Mouse (Mus musculus): ENCODE data around the gene Pum2. TPM values are rescaled to one million over a fixed set of nuclear protein-coding genes. Genes with fewer than 3 reads are reported as not detected.
"Not testable (repeated sequence)": the region's sequence is repeated elsewhere in the genome, so short reads cannot be mapped to it uniquely, and the experiment has no call there.

The Pum2 gene
- polyA plus RNA-seq (2012; rRNA removed): 48.9 and 59.1 TPM in 2 replicates

DNA sequence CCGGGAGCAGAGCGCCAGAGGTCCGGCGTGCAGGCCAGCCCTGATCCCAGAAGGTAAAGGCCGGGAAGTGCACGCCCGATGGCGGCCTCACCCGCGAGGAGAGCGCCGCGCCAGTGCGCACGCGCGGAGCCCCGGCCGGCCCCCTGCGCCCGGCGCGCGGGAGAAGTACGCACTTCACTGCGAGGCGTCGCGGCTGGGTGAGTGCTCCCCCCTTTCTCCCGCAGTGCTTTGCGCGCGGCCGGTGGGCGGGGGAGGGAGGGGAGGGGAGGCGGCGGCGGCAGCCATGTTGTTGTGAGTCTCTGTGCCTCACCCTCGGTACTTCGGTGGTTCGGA is at the start of gene Pum2:
TSS of gene Pum2 (plus strand) at position 161 of the 333 bp plus-strand sequence.
- peak; percentile 89 for DNase-seq
- Histone ChIP-seq H3K4me3 (replicated peaks; ENCODE audit: extremely low read depth, low read depth, low read length) (peak within 1 kb of the TSS; percentile 85), H3K4me1 (ENCODE audit: control insufficient read depth, insufficient read depth, low read length) (peaks cover 11% of the 10 kb centered on the region)
- under 1% methylated on average over 28 of the region's 41 CpGs for WGBS
- TF ChIP-seq POLR2A (IDR thresholded peaks at IDR 0.05; ENCODE audit: borderline replicate concordance, extremely low read depth, low read depth, low read length) (peak; percentile 87; the same call in 1 of the 2 replicates), CTCF (IDR thresholded peaks at IDR 0.05; ENCODE audit: insufficient read depth, low read length) (no peak)

DNA sequence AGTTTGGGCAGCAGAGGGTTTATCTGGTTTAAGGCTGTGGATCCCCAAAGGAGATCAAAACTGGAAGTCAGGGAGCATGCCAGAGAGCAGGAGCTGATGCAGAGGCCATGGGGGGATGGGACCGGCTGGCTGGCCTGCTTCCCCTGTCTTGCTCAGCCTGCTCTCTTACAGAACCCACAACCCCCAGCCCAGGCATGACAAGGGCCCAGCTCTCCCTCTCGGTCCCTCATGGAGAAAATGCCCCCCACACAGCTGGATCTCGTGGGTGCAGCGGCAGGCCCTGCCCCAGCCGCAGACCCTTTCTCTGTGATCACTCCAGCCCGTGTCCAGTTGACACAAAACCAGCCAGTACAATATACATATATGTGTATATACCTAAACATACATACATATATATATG is 44.4 kb upstream of the Pum2 start:
- no peaks in the 10 kb centered on the region for H3K4me1 ChIP-seq (ENCODE audit: control insufficient read depth, insufficient read depth, low read length)
- 95% methylated on average over 6 of the region's 6 CpGs for WGBS
- H3K4me3 ChIP-seq (replicated peaks; ENCODE audit: extremely low read depth, low read depth, low read length): no peak overlapping the region
- DNase-seq: no peak
- TF ChIP-seq CTCF (IDR thresholded peaks at IDR 0.05; ENCODE audit: insufficient read depth, low read length): no peak
- no peak for TF ChIP-seq POLR2A (IDR thresholded peaks at IDR 0.05; ENCODE audit: borderline replicate concordance, extremely low read depth, low read depth, low read length)

DNA sequence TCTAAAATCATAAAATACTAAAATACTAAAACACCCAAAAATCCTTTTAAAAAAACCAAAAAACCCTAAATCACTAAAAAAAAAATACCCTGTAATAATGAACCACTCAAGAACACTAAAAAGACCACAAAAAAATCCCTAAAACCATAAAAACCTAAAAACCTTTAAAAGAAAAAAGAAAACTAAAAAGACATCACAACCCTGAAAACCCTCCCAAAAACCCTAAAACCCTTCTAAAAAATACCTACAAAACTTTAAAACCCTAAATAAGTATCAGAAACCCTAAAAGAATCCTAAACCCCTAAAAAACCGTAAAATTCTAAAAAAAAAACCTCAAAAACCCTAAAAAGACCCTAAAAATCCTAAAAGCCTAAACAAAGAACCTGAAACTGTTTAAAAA is 42.2 kb upstream of the Pum2 start:
- no peak for TF ChIP-seq CTCF (IDR thresholded peaks at IDR 0.05; ENCODE audit: insufficient read depth, low read length)
- WGBS: 94% methylated on average over 1 of the region's 1 CpGs
- DNase-seq: no peak
- H3K4me1 ChIP-seq (ENCODE audit: control insufficient read depth, insufficient read depth, low read length): no peaks in the 10 kb centered on the region
- no peak overlapping the region for H3K4me3 ChIP-seq (replicated peaks; ENCODE audit: extremely low read depth, low read depth, low read length)

DNA sequence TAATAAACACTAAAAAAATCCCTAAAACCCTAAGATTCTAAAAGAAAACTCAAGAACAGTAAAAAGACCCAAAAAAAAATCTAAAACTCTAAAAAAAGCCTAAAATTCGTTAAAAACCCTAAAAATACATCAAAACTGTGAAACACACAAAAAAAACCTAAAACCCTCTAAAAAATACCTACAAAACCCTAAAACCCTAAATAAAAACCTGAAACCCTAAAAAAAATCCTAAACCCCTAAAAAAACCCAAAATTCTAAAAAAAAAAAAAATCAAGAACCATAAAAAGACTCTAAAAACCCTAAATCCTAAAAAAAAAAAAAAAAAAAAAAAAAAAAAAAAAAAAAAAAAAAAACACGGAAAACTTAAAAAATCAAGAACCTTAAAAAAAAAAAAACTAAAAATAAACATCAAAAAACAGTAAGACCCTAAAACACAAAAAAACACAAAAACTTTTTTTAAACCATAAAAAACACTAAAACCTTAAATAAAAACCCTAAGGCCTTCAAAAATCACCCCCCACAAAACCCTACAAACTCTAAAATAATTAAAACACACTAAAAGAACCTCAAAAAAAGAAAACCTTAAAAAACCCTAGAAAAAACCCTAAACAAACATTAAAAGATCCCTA is 41.1 kb upstream of the Pum2 start:
- WGBS: 91% methylated on average over 2 of the region's 2 CpGs
- Histone ChIP-seq H3K4me1 (ENCODE audit: control insufficient read depth, insufficient read depth, low read length) (no peaks in the 10 kb centered on the region), H3K4me3 (replicated peaks; ENCODE audit: extremely low read depth, low read depth, low read length) (no peak overlapping the region)
- no peak for DNase-seq
- TF ChIP-seq POLR2A (IDR thresholded peaks at IDR 0.05; ENCODE audit: borderline replicate concordance, extremely low read depth, low read depth, low read length) (no peak), CTCF (IDR thresholded peaks at IDR 0.05; ENCODE audit: insufficient read depth, low read length) (no peak)

DNA sequence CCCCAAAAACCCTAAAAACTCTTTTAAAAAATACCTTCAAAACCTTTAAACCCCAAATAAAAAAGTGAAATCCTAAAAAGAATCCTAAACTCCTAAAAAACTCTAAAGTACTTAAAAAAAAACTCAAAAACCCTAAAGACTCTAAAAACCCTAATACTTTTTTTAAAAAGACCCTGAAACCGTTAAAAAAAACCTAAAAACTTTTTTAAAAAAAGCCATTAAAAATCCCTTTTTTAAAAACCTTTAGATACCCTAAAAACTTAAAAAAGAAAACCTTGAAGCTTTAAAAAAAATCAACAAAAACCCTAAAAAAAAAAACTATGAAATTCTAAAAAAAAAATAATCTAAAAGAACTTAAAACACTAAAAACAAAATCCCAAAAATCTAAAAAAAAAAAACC is 39.6 kb upstream of the Pum2 start:
- Histone ChIP-seq H3K4me3 (replicated peaks; ENCODE audit: extremely low read depth, low read depth, low read length) (no peak overlapping the region), H3K4me1 (ENCODE audit: control insufficient read depth, insufficient read depth, low read length) (no peaks in the 10 kb centered on the region)
- DNase-seq: no peak
- TF ChIP-seq CTCF (IDR thresholded peaks at IDR 0.05; ENCODE audit: insufficient read depth, low read length) (no peak), POLR2A (IDR thresholded peaks at IDR 0.05; ENCODE audit: borderline replicate concordance, extremely low read depth, low read depth, low read length) (no peak)
- WGBS: 95% methylated on average over 1 of the region's 1 CpGs

DNA sequence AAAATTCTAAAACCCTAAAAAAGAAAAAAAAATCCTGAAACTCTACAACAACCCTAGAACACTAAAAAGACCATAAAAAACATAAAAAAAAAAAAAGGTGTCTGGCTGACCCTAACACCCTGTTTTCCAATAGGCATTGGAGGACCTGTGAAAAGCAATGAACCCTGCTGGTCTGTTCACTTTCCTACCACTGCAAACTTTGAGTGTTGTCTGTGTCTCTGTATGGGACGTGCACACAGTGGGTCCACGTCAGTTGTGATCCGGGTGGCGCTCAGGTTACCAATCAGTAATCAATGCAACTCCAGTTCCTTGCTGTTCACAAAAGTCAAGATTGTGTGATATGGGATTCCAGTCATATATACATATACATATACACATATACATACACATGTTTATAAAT is 38.4 kb upstream of the Pum2 start:
- TF ChIP-seq CTCF (IDR thresholded peaks at IDR 0.05; ENCODE audit: insufficient read depth, low read length): no peak
- TF ChIP-seq POLR2A (IDR thresholded peaks at IDR 0.05; ENCODE audit: borderline replicate concordance, extremely low read depth, low read depth, low read length): no peak
- H3K4me3 ChIP-seq (replicated peaks; ENCODE audit: extremely low read depth, low read depth, low read length): no peak overlapping the region
- no peak for DNase-seq
- H3K4me1 ChIP-seq (ENCODE audit: control insufficient read depth, insufficient read depth, low read length): no peaks in the 10 kb centered on the region
- 95% methylated on average over 4 of the region's 4 CpGs for WGBS

DNA sequence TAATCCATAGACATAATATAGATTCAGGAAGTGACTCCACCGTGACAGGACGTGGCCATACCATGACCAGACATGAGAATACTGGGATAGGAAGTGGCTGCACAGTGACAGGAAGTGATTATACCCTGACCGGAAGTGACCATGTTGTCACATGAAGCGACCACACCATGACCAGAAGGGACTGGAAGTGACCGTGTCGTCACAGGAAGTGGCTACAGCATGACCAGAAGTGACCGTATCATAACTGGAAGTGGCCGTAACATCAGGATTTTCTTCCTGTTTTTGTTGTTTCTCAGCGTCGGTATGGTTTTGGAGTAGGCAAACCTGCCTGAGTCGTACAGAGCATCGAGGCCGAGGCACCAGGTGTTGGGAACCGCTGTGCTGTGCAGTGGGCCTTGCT is 37.0 kb upstream of the Pum2 start:
- TF ChIP-seq POLR2A (IDR thresholded peaks at IDR 0.05; ENCODE audit: borderline replicate concordance, extremely low read depth, low read depth, low read length): no peak
- no peak for TF ChIP-seq CTCF (IDR thresholded peaks at IDR 0.05; ENCODE audit: insufficient read depth, low read length)
- no peak for DNase-seq
- H3K4me3 ChIP-seq (replicated peaks; ENCODE audit: extremely low read depth, low read depth, low read length): no peak overlapping the region
- H3K4me1 ChIP-seq (ENCODE audit: control insufficient read depth, insufficient read depth, low read length): no peaks in the 10 kb centered on the region
- WGBS: 68% methylated on average over 14 of the region's 14 CpGs

DNA sequence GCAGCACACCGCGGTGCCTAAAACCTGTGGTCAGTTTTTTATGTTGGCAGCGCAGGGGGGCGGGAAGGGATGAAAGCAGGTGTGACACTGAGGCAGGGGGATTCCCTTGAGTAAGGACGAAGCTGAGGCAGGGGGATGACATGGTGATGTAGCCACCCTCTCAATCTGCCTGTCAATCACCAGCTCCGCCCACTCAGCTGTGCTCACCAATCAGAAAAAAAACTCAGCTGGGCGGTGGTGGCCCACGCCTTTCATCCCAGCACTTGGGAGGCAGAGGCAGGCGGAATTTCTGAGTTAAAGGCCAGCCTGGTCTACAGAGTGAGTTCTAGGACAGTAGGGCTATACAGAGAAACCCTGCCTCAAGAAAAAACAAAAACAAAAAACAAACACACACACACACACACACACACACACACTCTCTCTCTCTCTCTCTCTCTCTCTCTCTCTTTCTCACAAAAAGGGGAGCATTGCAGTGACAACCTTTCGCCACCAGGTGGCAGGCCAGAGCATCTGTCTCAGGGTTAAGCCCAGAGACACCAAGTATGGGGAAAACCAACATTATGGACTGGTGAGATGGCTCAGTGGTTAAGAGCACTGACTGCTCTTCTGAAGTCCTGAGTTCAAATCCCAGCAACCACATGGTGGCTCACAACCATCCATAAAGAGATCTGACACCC is 35.4 kb upstream of the Pum2 start:
- DNase-seq: peak; percentile 78
- TF ChIP-seq CTCF (IDR thresholded peaks at IDR 0.05; ENCODE audit: insufficient read depth, low read length): peak; percentile 86

DNA sequence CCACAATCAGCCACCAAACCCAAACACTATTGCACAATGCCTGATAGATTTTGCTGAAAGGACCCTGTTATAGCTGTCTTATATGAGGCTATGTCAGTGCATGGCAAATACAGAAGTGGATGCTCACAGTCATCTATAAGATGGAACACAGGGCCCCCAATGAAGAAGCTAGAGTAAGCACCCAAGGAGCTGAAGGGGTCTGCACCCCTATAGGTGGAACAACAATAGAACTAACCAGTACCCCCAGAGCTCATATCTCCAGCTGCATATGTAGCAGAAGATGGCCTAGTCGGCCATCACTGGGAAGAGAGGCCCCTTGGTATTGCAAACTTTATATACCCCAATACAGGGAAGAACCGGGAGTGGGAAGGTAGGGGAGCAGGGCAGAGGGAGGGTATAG is 33.7 kb upstream of the Pum2 start:
- WGBS: 0% methylated on average over 2 of the region's 2 CpGs
- H3K4me3 ChIP-seq (replicated peaks; ENCODE audit: extremely low read depth, low read depth, low read length): peak overlapping the region; percentile 18
- not testable (repeated sequence) for DNase-seq

More for the DNA sequence above, 35.4 kb upstream of the Pum2 start:
- WGBS: 73% methylated on average over 10 of the region's 10 CpGs
- not testable (repeated sequence) for H3K4me3 ChIP-seq (replicated peaks; ENCODE audit: extremely low read depth, low read depth, low read length); H3K4me1 ChIP-seq (ENCODE audit: control insufficient read depth, insufficient read depth, low read length)

DNA sequence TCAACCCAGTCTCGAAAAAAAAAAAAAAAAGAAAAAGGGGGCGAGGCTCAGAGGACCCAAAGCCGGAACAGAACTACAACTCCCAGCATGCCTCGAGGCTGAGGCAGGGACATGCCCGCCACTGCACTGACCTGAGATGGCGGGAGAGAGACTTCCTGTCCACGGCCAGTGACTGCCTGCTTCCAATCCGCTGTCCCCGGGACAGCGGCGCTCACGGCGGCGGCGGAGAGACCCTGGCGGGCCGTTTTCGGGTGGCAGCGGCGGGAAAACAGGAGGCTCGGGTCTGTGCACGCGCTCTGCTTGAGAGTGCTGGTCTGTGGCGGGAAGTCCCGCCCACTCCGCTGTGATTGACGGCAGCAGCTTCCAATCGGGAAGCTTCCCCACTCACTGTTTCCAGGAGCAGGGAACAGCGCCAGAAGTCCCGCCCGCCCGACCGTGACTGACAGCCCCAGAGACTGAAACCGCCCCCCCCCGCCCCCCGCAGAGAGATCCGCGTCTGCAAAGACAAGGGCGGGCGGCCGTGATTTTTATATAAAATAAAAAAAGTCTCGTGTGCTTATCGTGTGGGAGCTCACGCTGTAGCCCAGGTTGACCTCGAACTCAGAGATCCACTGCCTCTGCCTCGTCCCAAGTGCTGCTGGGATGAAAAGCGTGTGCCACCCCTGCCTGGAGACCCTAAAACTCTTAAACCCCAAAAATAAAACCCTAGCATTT is 33.1 kb upstream of the Pum2 start:
- H3K4me1 ChIP-seq (ENCODE audit: control insufficient read depth, insufficient read depth, low read length): no peaks in the 10 kb centered on the region
- under 1% methylated on average over 47 of the region's 47 CpGs for WGBS
- TF ChIP-seq CTCF (IDR thresholded peaks at IDR 0.05; ENCODE audit: insufficient read depth, low read length) (no peak), POLR2A (IDR thresholded peaks at IDR 0.05; ENCODE audit: borderline replicate concordance, extremely low read depth, low read depth, low read length) (peak; percentile 38; the same call in 1 of the 2 replicates)
- DNase-seq: peak; percentile 100
- peak overlapping the region; percentile 88 for H3K4me3 ChIP-seq (replicated peaks; ENCODE audit: extremely low read depth, low read depth, low read length)

More for the DNA sequence above, 33.7 kb upstream of the Pum2 start:
- not testable (repeated sequence) for H3K4me1 ChIP-seq (ENCODE audit: control insufficient read depth, insufficient read depth, low read length)

All from lung, adult 2 months (tissue).